Mouse (Mus musculus): ENCODE measurements around the gene Kcnj8. TPM values are rescaled to one million over a fixed set of nuclear protein-coding genes. Genes with fewer than 3 reads are reported as not detected.

Kcnj8 gene
- polyA plus RNA-seq, 1 experiment from 2014 or later = 13.6 TPM

DNA sequence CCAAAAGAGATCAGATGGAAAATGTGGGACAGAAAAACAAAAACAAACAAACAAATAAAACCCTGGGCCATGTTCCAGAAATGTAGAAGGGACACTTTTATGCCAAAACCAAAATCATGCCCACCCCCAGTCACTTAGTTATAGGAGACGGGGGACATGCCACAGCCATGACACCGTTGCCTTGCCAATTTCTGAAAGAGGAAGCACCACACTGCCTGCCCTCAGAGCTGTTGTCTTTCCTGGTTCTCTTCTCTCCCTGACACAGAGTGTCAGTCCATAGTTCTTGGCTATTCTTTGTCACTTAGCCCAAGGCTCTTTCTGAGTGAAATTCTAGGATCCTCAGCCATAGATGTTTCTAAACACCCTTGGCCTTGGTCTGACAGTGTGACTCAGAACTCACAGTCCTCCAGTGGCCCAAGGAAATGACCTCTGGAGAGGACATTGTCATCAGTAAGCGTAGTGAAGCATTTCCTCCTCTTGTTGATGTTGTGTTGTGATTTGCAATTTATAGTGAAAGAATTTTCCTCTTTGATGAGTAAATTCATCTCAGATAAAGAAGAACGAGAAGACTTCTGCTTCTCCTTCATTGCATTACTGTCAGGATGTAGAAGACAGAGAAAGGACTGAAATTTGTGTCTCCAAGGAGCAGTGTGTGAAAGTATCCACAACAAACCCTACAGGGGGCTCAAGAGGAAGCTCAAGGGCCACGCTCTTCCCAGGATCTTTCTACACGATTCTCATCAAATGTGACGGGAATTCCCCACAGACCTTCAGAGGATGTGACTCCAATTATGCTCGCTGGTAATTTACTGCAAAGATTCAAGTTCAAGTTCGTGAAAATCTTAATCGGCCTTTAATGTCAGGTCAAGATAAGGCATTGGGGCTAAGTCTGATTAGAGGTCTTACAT is 12.4 kb downstream of the Kcnj8 start:
- H3K9me3 ChIP-seq (ENCODE audit: control insufficient read depth, low read length) = no peaks in the 10 kb centered on the region
- WGBS = 84% methylated on average over 10 of the region's 10 CpGs
- no peak for ATAC-seq (ENCODE audit: low FRiP score, low TSS enrichment)
- no peaks in the 10 kb centered on the region for H3K4me1 ChIP-seq (ENCODE audit: control insufficient read depth, insufficient read depth, low read length)
- H3K4me2 ChIP-seq (ENCODE audit: low read length) = no peak overlapping the region
- no peaks in the 10 kb centered on the region for H3K36me3 ChIP-seq (ENCODE audit: control insufficient read depth, insufficient read depth, low read length)
- no peak for DNase-seq
- H3K9ac ChIP-seq (replicated peaks; ENCODE audit: low read length) = no peak overlapping the region
- H3K4me3 ChIP-seq (replicated peaks; ENCODE audit: low read depth, low read length) = no peak overlapping the region
- H3K27me3 ChIP-seq (ENCODE audit: control insufficient read depth, insufficient read depth, low read length) = no peaks in the 10 kb centered on the region
- H3K27ac ChIP-seq (replicated peaks; ENCODE audit: low read depth, low read length) = no peak overlapping the region

DNA sequence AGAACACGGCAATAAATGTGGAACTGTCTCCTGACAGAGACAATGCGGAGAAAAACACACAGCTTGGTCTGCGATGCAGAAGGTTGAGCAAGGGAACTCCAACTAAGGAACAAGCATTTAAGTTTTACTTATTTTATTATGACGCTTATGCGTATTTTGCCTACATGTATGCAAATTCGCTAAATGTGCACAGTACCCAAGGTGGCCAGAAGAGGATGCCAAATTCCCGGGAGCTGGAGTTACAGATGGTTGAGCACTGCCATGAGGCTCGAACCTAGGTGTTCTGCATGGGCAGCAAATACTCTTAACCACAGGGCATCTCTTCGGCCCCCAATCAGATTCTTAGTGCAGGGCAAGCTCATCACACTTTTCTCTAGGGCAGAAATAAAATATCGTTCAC is 13.3 kb downstream of the Kcnj8 start:
- H3K9ac ChIP-seq (replicated peaks; ENCODE audit: low read length) = no peak overlapping the region
- H3K36me3 ChIP-seq (ENCODE audit: control insufficient read depth, insufficient read depth, low read length) = no peaks in the 10 kb centered on the region
- H3K9me3 ChIP-seq (ENCODE audit: control insufficient read depth, low read length) = no peaks in the 10 kb centered on the region
- no peaks in the 10 kb centered on the region for H3K27me3 ChIP-seq (ENCODE audit: control insufficient read depth, insufficient read depth, low read length)
- H3K4me2 ChIP-seq (ENCODE audit: low read length) = no peak overlapping the region
- DNase-seq (no peak), ATAC-seq (ENCODE audit: low FRiP score, low TSS enrichment) (0 out of 2 replicates have a peak, but pooled peaks have one; percentile 20)
- no peak overlapping the region for H3K4me3 ChIP-seq (replicated peaks; ENCODE audit: low read depth, low read length)
- no peak overlapping the region for H3K27ac ChIP-seq (replicated peaks; ENCODE audit: low read depth, low read length)
- no peaks in the 10 kb centered on the region for H3K4me1 ChIP-seq (ENCODE audit: control insufficient read depth, insufficient read depth, low read length)
- WGBS = 83% methylated on average over 10 of the region's 10 CpGs

GRCm38 (mm10) chr6:142555988-142556387 is 15.4 kb downstream of the Kcnj8 start:
- Histone ChIP-seq H3K9ac (replicated peaks; ENCODE audit: low read length) (no peak overlapping the region), H3K9me3 (ENCODE audit: control insufficient read depth, low read length) (no peaks in the 10 kb centered on the region), H3K4me1 (ENCODE audit: control insufficient read depth, insufficient read depth, low read length) (no peaks in the 10 kb centered on the region), H3K36me3 (ENCODE audit: control insufficient read depth, insufficient read depth, low read length) (no peaks in the 10 kb centered on the region), H3K4me2 (ENCODE audit: low read length) (no peak overlapping the region), H3K27me3 (ENCODE audit: control insufficient read depth, insufficient read depth, low read length) (no peaks in the 10 kb centered on the region), H3K4me3 (replicated peaks; ENCODE audit: low read depth, low read length) (no peak overlapping the region), H3K27ac (replicated peaks; ENCODE audit: low read depth, low read length) (no peak overlapping the region)
- ATAC-seq (ENCODE audit: low FRiP score, low TSS enrichment) = no peak
- 70% methylated on average over 1 of the region's 1 CpGs for WGBS
- no peak for DNase-seq

DNA sequence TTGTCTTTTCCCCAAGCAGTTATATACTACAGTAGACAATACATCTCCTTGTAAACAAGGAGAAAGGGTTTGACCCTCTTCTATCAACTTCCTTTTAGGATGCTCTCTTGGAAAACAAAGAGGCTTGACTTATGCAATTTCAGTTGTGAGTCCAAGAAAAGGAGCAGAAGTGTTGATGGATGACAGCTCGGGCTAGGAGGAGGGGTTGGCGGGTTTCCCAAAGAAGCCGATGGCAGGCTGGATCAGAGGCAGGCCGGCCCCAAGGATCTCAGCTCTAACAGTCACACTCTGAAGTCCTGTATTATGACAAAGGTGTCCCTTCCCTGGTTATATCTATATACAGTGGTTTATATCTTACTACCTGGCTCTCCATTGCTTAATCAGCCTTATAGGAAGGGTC is 19.9 kb downstream of the Kcnj8 start:
- 88% methylated on average over 4 of the region's 4 CpGs for WGBS
- Histone ChIP-seq H3K27me3 (ENCODE audit: control insufficient read depth, insufficient read depth, low read length) (no peaks in the 10 kb centered on the region), H3K4me2 (ENCODE audit: low read length) (no peak overlapping the region), H3K9ac (replicated peaks; ENCODE audit: low read length) (no peak overlapping the region), H3K27ac (replicated peaks; ENCODE audit: low read depth, low read length) (no peak overlapping the region), H3K4me1 (ENCODE audit: control insufficient read depth, insufficient read depth, low read length) (no peaks in the 10 kb centered on the region), H3K9me3 (ENCODE audit: control insufficient read depth, low read length) (no peaks in the 10 kb centered on the region), H3K4me3 (replicated peaks; ENCODE audit: low read depth, low read length) (no peak overlapping the region), H3K36me3 (ENCODE audit: control insufficient read depth, insufficient read depth, low read length) (no peaks in the 10 kb centered on the region)
- ATAC-seq (ENCODE audit: low FRiP score, low TSS enrichment) = no peak
- DNase-seq = no peak

- no peak for DNase-seq
Measured at GRCm38 (mm10) chr6:142550871-142551270, 20.5 kb downstream of the Kcnj8 start.

GRCm38 (mm10) chr6:142548377-142548776 is 23.0 kb downstream of the Kcnj8 start:
- ATAC-seq (ENCODE audit: low FRiP score, low TSS enrichment) = no peak
- 88% methylated on average over 2 of the region's 2 CpGs for WGBS
- no peak for DNase-seq
- Histone ChIP-seq H3K4me2 (ENCODE audit: low read length) (no peak overlapping the region), H3K4me3 (replicated peaks; ENCODE audit: low read depth, low read length) (no peak overlapping the region), H3K4me1 (ENCODE audit: control insufficient read depth, insufficient read depth, low read length) (no peaks in the 10 kb centered on the region), H3K36me3 (ENCODE audit: control insufficient read depth, insufficient read depth, low read length) (no peaks in the 10 kb centered on the region), H3K27ac (replicated peaks; ENCODE audit: low read depth, low read length) (no peak overlapping the region), H3K9me3 (ENCODE audit: control insufficient read depth, low read length) (no peaks in the 10 kb centered on the region), H3K27me3 (ENCODE audit: control insufficient read depth, insufficient read depth, low read length) (no peaks in the 10 kb centered on the region), H3K9ac (replicated peaks; ENCODE audit: low read length) (no peak overlapping the region)

More at GRCm38 (mm10) chr6:142550871-142551270, 20.5 kb downstream of the Kcnj8 start:
- Histone ChIP-seq H3K4me3 (replicated peaks; ENCODE audit: low read depth, low read length) (no peak overlapping the region), H3K36me3 (ENCODE audit: control insufficient read depth, insufficient read depth, low read length) (no peaks in the 10 kb centered on the region), H3K27ac (replicated peaks; ENCODE audit: low read depth, low read length) (no peak overlapping the region), H3K9me3 (ENCODE audit: control insufficient read depth, low read length) (no peaks in the 10 kb centered on the region), H3K9ac (replicated peaks; ENCODE audit: low read length) (no peak overlapping the region), H3K27me3 (ENCODE audit: control insufficient read depth, insufficient read depth, low read length) (no peaks in the 10 kb centered on the region), H3K4me2 (ENCODE audit: low read length) (no peak overlapping the region), H3K4me1 (ENCODE audit: control insufficient read depth, insufficient read depth, low read length) (no peaks in the 10 kb centered on the region)
- ATAC-seq (ENCODE audit: low FRiP score, low TSS enrichment) = no peak
- 84% methylated on average over 4 of the region's 4 CpGs for WGBS

DNA sequence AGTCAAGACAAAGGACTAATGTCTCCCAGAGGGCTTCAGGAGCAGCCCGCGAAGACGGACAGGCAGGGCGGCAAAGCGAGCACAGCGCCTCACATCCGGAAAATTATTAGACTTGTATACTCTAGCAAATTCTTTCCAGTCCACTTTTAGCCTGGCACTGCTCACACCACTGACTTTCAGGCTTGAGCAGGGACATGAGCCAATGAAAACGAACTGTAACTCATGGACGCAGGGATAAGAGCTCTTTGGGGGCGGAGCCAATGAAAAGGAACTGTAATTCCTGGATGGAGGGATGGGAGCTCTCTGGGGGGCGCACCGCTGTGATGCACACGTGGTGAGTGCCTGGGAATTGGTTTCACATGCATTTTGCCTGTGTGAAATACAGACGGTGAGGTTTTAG is 26.3 kb downstream of the Kcnj8 start:
- no peak for ATAC-seq (ENCODE audit: low FRiP score, low TSS enrichment)
- WGBS = 54% methylated on average over 14 of the region's 14 CpGs
- no peaks in the 10 kb centered on the region for H3K27me3 ChIP-seq (ENCODE audit: control insufficient read depth, insufficient read depth, low read length)
- no peak overlapping the region for H3K4me3 ChIP-seq (replicated peaks; ENCODE audit: low read depth, low read length)
- no peaks in the 10 kb centered on the region for H3K36me3 ChIP-seq (ENCODE audit: control insufficient read depth, insufficient read depth, low read length)
- peak overlapping the region; percentile 28; the same call in 1 of the 2 replicates for H3K4me2 ChIP-seq (ENCODE audit: low read length)
- no peaks in the 10 kb centered on the region for H3K4me1 ChIP-seq (ENCODE audit: control insufficient read depth, insufficient read depth, low read length)
- H3K27ac ChIP-seq (replicated peaks; ENCODE audit: low read depth, low read length) = no peak overlapping the region
- no peak for DNase-seq
- no peak overlapping the region for H3K9ac ChIP-seq (replicated peaks; ENCODE audit: low read length)
- H3K9me3 ChIP-seq (ENCODE audit: control insufficient read depth, low read length) = no peaks in the 10 kb centered on the region

DNA sequence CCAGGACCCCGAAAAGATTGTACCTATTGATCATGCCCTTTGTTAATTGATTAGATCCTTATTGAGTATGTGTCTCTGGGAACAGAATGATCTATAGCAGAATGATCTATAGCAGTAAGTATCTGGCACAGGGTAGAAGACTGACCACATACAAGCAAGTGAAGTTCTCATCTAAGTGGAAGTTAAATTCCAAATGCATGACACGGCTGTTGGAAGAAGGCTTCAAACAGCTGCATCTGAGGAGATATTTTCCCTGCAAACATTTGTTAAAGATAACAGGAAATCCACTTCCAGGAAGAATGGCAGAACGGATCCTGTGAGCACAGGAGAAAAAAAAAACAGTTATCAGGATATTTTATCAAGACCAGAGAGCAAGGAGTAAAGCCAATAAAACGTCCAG is 27.8 kb downstream of the Kcnj8 start:
- H3K4me1 ChIP-seq (ENCODE audit: control insufficient read depth, insufficient read depth, low read length) = no peaks in the 10 kb centered on the region
- no peak overlapping the region for H3K4me3 ChIP-seq (replicated peaks; ENCODE audit: low read depth, low read length)
- 85% methylated on average over 4 of the region's 4 CpGs for WGBS
- DNase-seq (no peak), ATAC-seq (ENCODE audit: low FRiP score, low TSS enrichment) (no peak)
- no peaks in the 10 kb centered on the region for H3K9me3 ChIP-seq (ENCODE audit: control insufficient read depth, low read length)
- no peaks in the 10 kb centered on the region for H3K36me3 ChIP-seq (ENCODE audit: control insufficient read depth, insufficient read depth, low read length)
- no peak overlapping the region for H3K9ac ChIP-seq (replicated peaks; ENCODE audit: low read length)
- no peak overlapping the region for H3K4me2 ChIP-seq (ENCODE audit: low read length)
- no peaks in the 10 kb centered on the region for H3K27me3 ChIP-seq (ENCODE audit: control insufficient read depth, insufficient read depth, low read length)
- H3K27ac ChIP-seq (replicated peaks; ENCODE audit: low read depth, low read length) = no peak overlapping the region

GRCm38 (mm10) chr6:142542800-142543175 is 28.6 kb downstream of the Kcnj8 start:
- no peaks in the 10 kb centered on the region for H3K27me3 ChIP-seq (ENCODE audit: control insufficient read depth, insufficient read depth, low read length)
- no peak overlapping the region for H3K27ac ChIP-seq (replicated peaks; ENCODE audit: low read depth, low read length)
- no peak overlapping the region for H3K4me2 ChIP-seq (ENCODE audit: low read length)
- no peaks in the 10 kb centered on the region for H3K9me3 ChIP-seq (ENCODE audit: control insufficient read depth, low read length)
- no peak overlapping the region for H3K9ac ChIP-seq (replicated peaks; ENCODE audit: low read length)
- no peaks in the 10 kb centered on the region for H3K36me3 ChIP-seq (ENCODE audit: control insufficient read depth, insufficient read depth, low read length)
- WGBS = 85% methylated on average over 6 of the region's 6 CpGs
- H3K4me3 ChIP-seq (replicated peaks; ENCODE audit: low read depth, low read length) = no peak overlapping the region
- H3K4me1 ChIP-seq (ENCODE audit: control insufficient read depth, insufficient read depth, low read length) = no peaks in the 10 kb centered on the region
- ATAC-seq (ENCODE audit: low FRiP score, low TSS enrichment) = no peak
- DNase-seq = no peak
